Mouse (Mus musculus) neural tube, embryonic 13.5 days (tissue): ENCODE measurements around the gene Etnk2. TPM values are rescaled to one million over a fixed set of nuclear protein-coding genes. Genes with fewer than 3 reads are reported as not detected.
"Not testable (repeated sequence)": the region's sequence is repeated elsewhere in the genome, so short reads cannot be mapped to it uniquely, and the experiment has no call there.

ENCODE experiments used
- ATAC-seq: fragments of 200-750 bp; cut with Nextera tagmentation; 2 replicates; pipeline ENCODE4 v1.8.0; 2017; ENCODE audit warnings: low read depth, mild to moderate bottlenecking, moderate TSS enrichment, moderate library complexity
- H3K27ac ChIP-seq: fragments of 300-500 bp; sonication (generic); replicated peaks from 2 replicates; pipeline ENCODE4 v1.5.1; 2015; ENCODE audit warnings: moderate library complexity, mild to moderate bottlenecking, inconsistent platforms
- H3K27me3 ChIP-seq: fragments of 300-500 bp; sonication (generic); 2 replicates; pipeline ENCODE4 v1.6.1; 2015; ENCODE audit warnings: mild to moderate bottlenecking, inconsistent platforms
- H3K36me3 ChIP-seq: fragments of 300-500 bp; sonication (generic); 2 replicates; pipeline ENCODE4 v1.6.1; 2015; ENCODE audit warnings: mild to moderate bottlenecking, inconsistent platforms
- H3K4me1 ChIP-seq: fragments of 300-500 bp; sonication (generic); replicated peaks from 2 replicates; pipeline ENCODE4 v1.6.1; 2015; ENCODE audit warnings: inconsistent platforms
- H3K4me2 ChIP-seq: fragments of 300-500 bp; sonication (generic); 2 replicates; pipeline ENCODE4 v1.6.1; 2015; ENCODE audit warnings: inconsistent platforms, mild to moderate bottlenecking, moderate library complexity
- H3K4me3 ChIP-seq: fragments of 300-500 bp; sonication (generic); 2 replicates; pipeline ENCODE4 v1.5.1; 2015; ENCODE audit warnings: mild to moderate bottlenecking, inconsistent platforms
- H3K9ac ChIP-seq: fragments of 300-500 bp; sonication (generic); 2 replicates; pipeline ENCODE4 v1.6.1; 2015; ENCODE audit warnings: moderate library complexity, mild to moderate bottlenecking, inconsistent platforms
- H3K9me3 ChIP-seq: fragments of 300-500 bp; sonication (generic); 2 replicates; pipeline ENCODE4 v1.6.1; 2016; ENCODE audit warnings: inconsistent platforms
- WGBS: fragments of 180-500 bp; shearing (Covaris S2); methylation state at CpG from one replicate; pipeline ENCODE4 v1.1.7; 2015; 5-methylcytosine and 5-hydroxymethylcytosine counted together
- polyA plus RNA-seq: library from polyadenylated mRNA; unstranded; fragments of >200 nt; fragmentation: Nextera tagmentation; extraction: Ambion mirVana; gene quantifications from 2 replicates; pipeline ENCODE4 v1.2.1, GENCODE M21; 2015

Gene Etnk2
- polyA plus RNA-seq, 1 experiment from 2014 or later = 10.2 TPM

DNA sequence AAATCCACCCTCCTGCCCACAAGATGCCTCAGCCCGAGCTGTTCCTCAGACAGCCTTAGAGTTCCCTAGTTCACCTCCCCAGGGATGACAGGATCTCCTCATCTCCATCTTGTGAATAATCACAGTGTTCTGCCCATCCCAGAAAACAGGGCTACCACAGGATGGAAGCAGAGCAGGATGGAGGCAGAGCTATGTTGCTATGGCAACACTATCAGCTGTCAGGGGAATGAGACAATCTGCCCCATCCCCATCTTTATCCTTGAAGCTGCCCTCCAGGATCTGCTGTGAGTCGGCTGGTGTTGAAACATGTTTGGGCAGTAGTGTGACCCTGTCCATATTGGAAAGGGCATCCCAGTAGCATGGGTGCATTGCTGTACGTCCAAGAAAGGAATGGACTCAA lies 32.2 kb upstream of the Etnk2 start:
- Histone ChIP-seq H3K4me3 (no peak overlapping the region), H3K9me3 (no peaks in the 10 kb centered on the region), H3K27me3 (peaks cover 26% of the 10 kb centered on the region), H3K27ac (peak overlapping the region; percentile 46; the same call in 1 of the 2 replicates), H3K9ac (no peak overlapping the region), H3K4me2 (no peak overlapping the region), H3K4me1 (peaks cover 27% of the 10 kb centered on the region), H3K36me3 (no peaks in the 10 kb centered on the region)
- ATAC-seq = peak; percentile 84
- 36% methylated on average over 3 of the region's 3 CpGs for WGBS

DNA sequence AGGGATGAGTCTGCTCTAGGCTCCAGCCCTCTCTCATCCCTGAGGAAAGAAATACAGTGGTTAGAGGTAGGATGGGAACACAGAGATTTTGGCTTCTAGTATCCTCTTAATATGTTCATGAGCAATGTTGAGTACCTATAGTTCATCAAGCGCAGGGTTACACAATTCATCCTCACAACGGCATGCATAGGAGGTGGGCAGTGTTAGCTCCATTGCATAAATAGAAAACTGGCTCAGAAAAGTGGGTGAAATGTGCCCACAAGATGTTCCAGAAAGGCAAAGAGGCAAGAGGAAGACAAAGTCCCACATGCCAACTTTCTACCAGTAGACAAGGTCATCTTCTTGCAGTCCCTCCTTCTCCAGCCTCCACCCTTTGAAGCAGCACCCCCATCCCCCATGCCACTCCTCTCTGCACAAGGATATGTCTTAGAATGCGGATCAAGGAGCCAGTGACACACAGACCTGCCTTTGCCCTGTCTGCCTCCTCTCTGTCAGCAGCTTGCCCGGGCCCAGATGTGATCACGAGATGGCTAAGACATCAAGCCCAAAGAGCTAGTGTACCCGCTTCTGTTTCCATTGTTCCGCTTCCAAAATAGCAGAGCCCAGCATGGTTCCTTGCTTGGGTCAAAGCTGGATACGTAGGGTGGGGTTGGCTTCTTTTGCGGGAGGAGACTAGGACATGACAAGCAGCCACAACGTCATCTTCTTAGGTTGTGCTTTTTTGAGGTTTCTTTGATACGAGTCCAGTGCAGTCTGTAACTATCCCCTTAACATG lies 30.5 kb upstream of the Etnk2 start:
- no peak overlapping the region for H3K4me3 ChIP-seq
- H3K9me3 ChIP-seq = no peaks in the 10 kb centered on the region
- H3K27ac ChIP-seq = no peak overlapping the region
- H3K9ac ChIP-seq = no peak overlapping the region
- no peak overlapping the region for H3K4me2 ChIP-seq
- H3K4me1 ChIP-seq = peaks cover 27% of the 10 kb centered on the region
- no peak for ATAC-seq
- H3K36me3 ChIP-seq = no peaks in the 10 kb centered on the region
- H3K27me3 ChIP-seq = peaks cover 25% of the 10 kb centered on the region
- 89% methylated on average over 11 of the region's 11 CpGs for WGBS

DNA sequence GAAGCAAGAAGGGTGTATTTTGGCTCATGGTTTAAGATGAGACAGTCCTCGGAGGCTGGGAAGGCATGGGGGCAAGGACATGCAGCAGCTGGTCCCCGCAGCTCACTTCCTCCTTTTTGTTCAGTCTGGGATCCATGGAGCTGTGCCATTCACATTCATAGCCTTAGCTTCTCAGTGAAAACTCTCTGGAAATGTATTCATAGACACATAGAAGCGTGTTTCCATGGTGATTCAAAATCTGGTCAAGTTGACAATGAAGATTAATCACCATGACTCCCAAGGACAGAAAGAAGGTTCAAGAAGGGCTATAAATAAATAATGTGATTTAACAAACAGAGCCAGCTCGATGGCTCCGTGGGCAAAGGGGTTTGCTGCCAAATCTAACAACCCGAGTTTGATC lies 29.4 kb upstream of the Etnk2 start:
- no peak overlapping the region for H3K4me3 ChIP-seq
- no peaks in the 10 kb centered on the region for H3K36me3 ChIP-seq
- peaks cover 14% of the 10 kb centered on the region for H3K27me3 ChIP-seq
- H3K4me1 ChIP-seq = peaks cover 22% of the 10 kb centered on the region
- no peak for ATAC-seq
- no peaks in the 10 kb centered on the region for H3K9me3 ChIP-seq
- H3K4me2 ChIP-seq = no peak overlapping the region
- 65% methylated on average over 6 of the region's 6 CpGs for WGBS
- H3K27ac ChIP-seq = no peak overlapping the region
- no peak overlapping the region for H3K9ac ChIP-seq

GRCm38 (mm10) chr1:133340403-133340802 lies 23.0 kb upstream of the Etnk2 start:
- not testable (repeated sequence) for H3K9me3 ChIP-seq, H3K27ac ChIP-seq, H3K9ac ChIP-seq, H3K27me3 ChIP-seq, H3K4me3 ChIP-seq, H3K4me1 ChIP-seq, H3K4me2 ChIP-seq, ATAC-seq, H3K36me3 ChIP-seq
- WGBS = 70% methylated on average over 1 of the region's 1 CpGs

- Histone ChIP-seq H3K4me1 (no peaks in the 10 kb centered on the region), H3K36me3 (no peaks in the 10 kb centered on the region), H3K9me3 (no peaks in the 10 kb centered on the region), H3K27me3 (no peaks in the 10 kb centered on the region), H3K4me2 (no peak overlapping the region), H3K4me3 (no peak overlapping the region), H3K9ac (no peak overlapping the region), H3K27ac (no peak overlapping the region)
- no peak for ATAC-seq
- WGBS = 88% methylated on average over 2 of the region's 2 CpGs
Measured at GRCm38 (mm10) chr1:133344357-133344756, 19.0 kb upstream of the Etnk2 start.

DNA sequence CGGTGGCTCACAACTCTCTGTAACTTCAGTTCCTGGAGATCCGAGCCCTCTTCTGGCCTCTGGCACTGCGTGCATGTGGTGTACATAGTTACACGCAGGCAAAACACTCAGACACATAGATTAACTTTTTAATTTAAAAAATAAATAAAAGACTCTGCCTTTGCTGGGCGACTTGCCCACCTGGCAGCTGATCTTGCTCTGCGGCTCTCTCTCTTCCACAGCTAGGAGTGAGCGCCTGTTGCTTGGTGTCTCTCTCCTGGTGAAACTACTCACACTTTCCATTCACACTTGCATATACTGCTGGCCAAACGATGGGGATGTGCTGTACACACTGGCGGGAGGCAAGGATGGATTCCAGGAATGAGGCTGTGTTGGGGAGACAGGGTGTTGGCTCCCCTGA lies 16.8 kb upstream of the Etnk2 start:
- no peak overlapping the region for H3K9ac ChIP-seq
- 90% methylated on average over 9 of the region's 9 CpGs for WGBS
- peaks cover 8% of the 10 kb centered on the region for H3K4me1 ChIP-seq
- no peak overlapping the region for H3K27ac ChIP-seq
- no peak overlapping the region for H3K4me2 ChIP-seq
- no peak for ATAC-seq
- H3K4me3 ChIP-seq = no peak overlapping the region
- H3K9me3 ChIP-seq = no peaks in the 10 kb centered on the region
- no peaks in the 10 kb centered on the region for H3K27me3 ChIP-seq
- no peaks in the 10 kb centered on the region for H3K36me3 ChIP-seq

DNA sequence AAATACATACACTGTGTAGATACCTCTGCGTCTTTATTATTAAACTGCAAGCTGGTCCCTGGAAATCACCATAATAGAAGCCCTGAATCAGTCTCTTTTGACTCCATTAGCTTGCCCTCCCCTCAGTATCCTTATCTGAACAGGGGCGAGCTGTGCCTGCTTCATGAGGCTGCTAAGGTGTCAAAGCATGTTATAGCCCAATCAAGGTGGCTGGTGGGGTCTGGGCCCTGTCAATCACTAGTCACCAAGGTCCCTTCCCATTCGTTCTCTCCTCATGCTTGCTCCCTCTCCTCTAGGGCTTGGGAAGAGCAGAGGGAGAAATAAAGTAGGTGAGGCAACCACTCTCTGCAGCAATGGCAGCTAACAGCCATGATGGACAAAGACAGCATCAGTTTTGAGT lies 16.1 kb upstream of the Etnk2 start:
- ATAC-seq = no peak
- Histone ChIP-seq H3K4me1 (peaks cover 13% of the 10 kb centered on the region), H3K9ac (no peak overlapping the region), H3K9me3 (no peaks in the 10 kb centered on the region), H3K27me3 (no peaks in the 10 kb centered on the region), H3K4me2 (no peak overlapping the region), H3K36me3 (no peaks in the 10 kb centered on the region), H3K4me3 (no peak overlapping the region), H3K27ac (no peak overlapping the region)
- WGBS = 76% methylated on average over 3 of the region's 3 CpGs

- WGBS = 74% methylated on average over 11 of the region's 11 CpGs
- H3K9me3 ChIP-seq = no peaks in the 10 kb centered on the region
- H3K4me2 ChIP-seq = no peak overlapping the region
- H3K9ac ChIP-seq = no peak overlapping the region
- H3K27me3 ChIP-seq = no peaks in the 10 kb centered on the region
- H3K36me3 ChIP-seq = no peaks in the 10 kb centered on the region
- H3K4me1 ChIP-seq = peaks cover 13% of the 10 kb centered on the region
- H3K4me3 ChIP-seq = no peak overlapping the region
- no peak for ATAC-seq
- no peak overlapping the region for H3K27ac ChIP-seq
Measured at GRCm38 (mm10) chr1:133347693-133348520, 15.5 kb upstream of the Etnk2 start.

- Histone ChIP-seq H3K27ac (no peak within 1 kb of the TSS), H3K36me3 (no peaks in the 10 kb centered on the region), H3K4me2 (no peak within 1 kb of the TSS), H3K9me3 (no peaks in the 10 kb centered on the region), H3K4me1 (peaks cover 18% of the 10 kb centered on the region), H3K4me3 (no peak within 1 kb of the TSS), H3K27me3 (no peaks in the 10 kb centered on the region; the same call in none of the 2 replicates), H3K9ac (no peak within 1 kb of the TSS)
- no peak for ATAC-seq
- 93% methylated on average over 1 of the region's 1 CpGs for WGBS
Measured at GRCm38 (mm10) chr1:133350210-133350609, 13.2 kb upstream of the Etnk2 start, which contains the start of gene Ren1. Gene Ren1 (plus strand): TSS chr1:133350510.

DNA sequence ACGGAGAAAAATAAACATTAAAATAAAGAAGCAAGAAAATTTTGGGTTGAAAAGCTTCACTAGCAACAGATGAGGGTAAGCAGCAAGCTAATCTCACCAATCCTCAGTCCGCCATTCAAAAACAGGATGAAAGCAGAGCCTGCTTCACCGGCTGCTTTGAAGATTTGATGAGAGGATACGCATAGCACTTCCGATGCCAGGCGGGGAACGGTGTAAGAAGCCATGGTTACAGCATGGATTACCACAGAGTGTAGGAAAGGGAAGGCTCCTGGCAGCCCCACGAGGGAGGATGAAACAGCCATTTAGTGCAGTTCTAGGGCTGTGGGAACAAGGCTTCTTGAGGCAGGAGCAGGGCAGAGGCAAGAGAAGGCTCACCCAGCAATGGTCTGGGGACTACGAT lies 11.6 kb upstream of the Etnk2 start:
- 64% methylated on average over 9 of the region's 9 CpGs for WGBS
- no peak for ATAC-seq
- no peaks in the 10 kb centered on the region for H3K36me3 ChIP-seq
- H3K4me3 ChIP-seq = no peak overlapping the region
- no peak overlapping the region for H3K9ac ChIP-seq
- no peak overlapping the region for H3K27ac ChIP-seq
- no peaks in the 10 kb centered on the region; the same call in none of the 2 replicates for H3K27me3 ChIP-seq
- H3K9me3 ChIP-seq = no peaks in the 10 kb centered on the region
- H3K4me1 ChIP-seq = peaks cover 18% of the 10 kb centered on the region
- H3K4me2 ChIP-seq = no peak overlapping the region

GRCm38 (mm10) chr1:133353371-133353809 lies 10.0 kb upstream of the Etnk2 start:
- Histone ChIP-seq H3K4me3 (no peak overlapping the region), H3K36me3 (no peaks in the 10 kb centered on the region), H3K27me3 (no peaks in the 10 kb centered on the region; the same call in none of the 2 replicates), H3K4me2 (no peak overlapping the region), H3K9ac (no peak overlapping the region), H3K9me3 (no peaks in the 10 kb centered on the region), H3K4me1 (peaks cover 18% of the 10 kb centered on the region), H3K27ac (no peak overlapping the region)
- peak; percentile 61; the same call in 1 of the 2 replicates for ATAC-seq
- 45% methylated on average over 12 of the region's 12 CpGs for WGBS

- H3K9me3 ChIP-seq = no peaks in the 10 kb centered on the region
- H3K4me1 ChIP-seq = peaks cover 15% of the 10 kb centered on the region
- WGBS = 57% methylated on average over 5 of the region's 5 CpGs
- no peaks in the 10 kb centered on the region for H3K36me3 ChIP-seq
- H3K9ac ChIP-seq = no peak overlapping the region
- no peak overlapping the region for H3K27ac ChIP-seq
- H3K4me3 ChIP-seq = no peak overlapping the region
- no peak for ATAC-seq
- H3K4me2 ChIP-seq = no peak overlapping the region
- no peaks in the 10 kb centered on the region; the same call in none of the 2 replicates for H3K27me3 ChIP-seq
Measured at GRCm38 (mm10) chr1:133355469-133355868, 7.9 kb upstream of the Etnk2 start.
